Mouse (Mus musculus) left cerebral cortex, adult 2 months (tissue): ENCODE data around the gene Jade2. TPM values are rescaled to one million over a fixed set of nuclear protein-coding genes. Genes with fewer than 3 reads are reported as not detected.

Experiments used
- DNase-seq, 2 experiments: peaks; one replicate each; pipeline ENCODE4 v3.0.0; 2021 to 2022; ENCODE audit warnings: low spot score in 2 of 2, mixed read lengths in 1 of 2; ENCODE audit errors: extremely low spot score in 1 of 2
- H3K27ac ChIP-seq: fragments of 200-600 bp; 2 replicates; pipeline ENCODE4 v1.8.1; 2022
- H3K4me3 ChIP-seq: fragments of 200-600 bp; 2 replicates; pipeline ENCODE4 v1.8.1; 2022
- CTCF ChIP-seq: fragments of 200-600 bp; IDR thresholded peaks from 2 replicates; pipeline ENCODE4 v1.8.1; 2022; ENCODE audit warnings: antibody characterized with exemption, mild to moderate bottlenecking, moderate library complexity
- intact Hi-C: fragments of 180-260 bp; cut with DNase I; formaldehyde crosslinking; loops from one replicate; pipeline ENCODE4 v1.15.1; 2025
- total RNA-seq, 2 experiments: library from RNA; stranded (reverse); gene quantifications; 2 replicates each; pipeline ENCODE4 v1.2.3; 2021

Jade2 gene
- total RNA-seq, 2 experiments from 2014 or later = 49.6 to 60.3 TPM

DNA sequence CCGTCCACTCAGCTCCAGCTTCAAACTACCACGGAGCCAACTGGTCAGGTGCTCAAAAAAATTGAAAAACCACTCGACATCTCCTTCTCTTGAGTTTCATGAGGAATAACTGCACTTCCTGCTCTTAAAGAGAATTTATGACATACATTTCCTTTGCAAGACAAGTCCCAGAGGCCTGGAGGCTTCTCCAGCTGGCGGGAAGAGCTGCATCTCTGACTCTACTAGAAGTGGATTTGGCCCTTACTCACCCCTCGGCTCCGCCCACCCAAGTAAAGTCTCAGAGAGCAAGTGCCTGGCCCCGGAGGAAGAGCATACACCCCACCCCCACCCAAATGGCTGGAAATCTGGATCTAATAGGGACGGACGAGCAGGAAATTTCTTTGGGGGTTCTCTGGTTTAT is 16.3 kb downstream of the Jade2 start:
- Histone ChIP-seq H3K4me3 (no peak overlapping the region), H3K27ac (no peak overlapping the region)
- intact Hi-C loops = no loop called here
- TF ChIP-seq CTCF = no peak
- DNase-seq = no peak

DNA sequence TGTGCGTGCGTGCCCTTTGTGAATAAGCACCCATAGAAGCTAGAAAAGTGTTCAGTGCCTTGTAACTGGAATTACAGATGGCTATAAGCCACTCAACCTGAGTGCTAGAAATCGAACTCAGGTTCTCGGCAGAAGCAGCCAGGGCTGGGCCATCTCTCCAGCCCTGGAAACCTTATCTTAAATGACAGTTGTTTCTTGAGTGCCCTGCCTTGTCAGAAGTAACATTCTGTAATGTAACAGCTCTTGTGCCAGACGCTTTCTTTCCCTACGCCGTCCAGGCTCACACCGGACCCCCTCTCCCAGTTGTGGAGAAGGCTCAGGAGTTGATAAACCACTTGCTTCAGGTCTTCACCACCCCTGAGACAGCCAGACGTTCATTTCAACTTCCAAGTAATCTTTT is 16.8 kb downstream of the Jade2 start:
- intact Hi-C loops = no loop called here
- DNase-seq = no peak
- Histone ChIP-seq H3K4me3 (no peak overlapping the region), H3K27ac (no peak overlapping the region)
- no peak for TF ChIP-seq CTCF

GRCm38 (mm10) chr11:51839973-51840372 is 17.5 kb downstream of the Jade2 start:
- DNase-seq = no peak
- Histone ChIP-seq H3K27ac (no peak overlapping the region), H3K4me3 (no peak overlapping the region)
- intact Hi-C loops = no loop called here
- TF ChIP-seq CTCF = no peak

- TF ChIP-seq CTCF = no peak
- intact Hi-C loops = no loop called here
- Histone ChIP-seq H3K4me3 (no peak overlapping the region), H3K27ac (no peak overlapping the region)
- DNase-seq = no peak
These were observed 18.3 kb downstream of the Jade2 start for GRCm38 (mm10) chr11:51839106-51839505.

GRCm38 (mm10) chr11:51837164-51838153 is 20.0 kb downstream of the Jade2 start:
- Histone ChIP-seq H3K27ac (no peak overlapping the region), H3K4me3 (no peak overlapping the region)
- intact Hi-C loops = no loop called here
- DNase-seq = no peak
- TF ChIP-seq CTCF = no peak

DNA sequence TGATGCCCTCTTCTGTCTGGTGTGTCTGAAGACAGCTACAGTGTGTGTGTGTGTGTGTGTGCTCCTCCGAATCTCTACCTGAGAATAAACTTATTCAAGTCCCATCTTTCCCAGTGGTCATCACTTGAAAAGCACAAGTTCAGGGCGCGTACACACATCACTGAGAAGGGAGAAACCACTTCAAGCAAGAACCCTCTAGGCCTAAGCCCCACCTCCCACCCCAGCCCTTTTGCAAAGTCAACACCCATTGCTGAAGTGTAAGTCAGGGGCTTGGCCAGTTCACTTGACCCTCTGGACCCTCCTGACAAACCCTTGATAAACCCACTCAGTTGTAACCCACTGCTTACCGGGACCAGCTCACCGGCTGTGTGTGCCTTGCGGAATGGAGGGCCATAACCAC is 20.9 kb downstream of the Jade2 start:
- no peak for TF ChIP-seq CTCF
- H3K4me3 ChIP-seq = no peak overlapping the region
- no peak for DNase-seq
- H3K27ac ChIP-seq = no peak overlapping the region
- intact Hi-C loops = no loop called here

DNA sequence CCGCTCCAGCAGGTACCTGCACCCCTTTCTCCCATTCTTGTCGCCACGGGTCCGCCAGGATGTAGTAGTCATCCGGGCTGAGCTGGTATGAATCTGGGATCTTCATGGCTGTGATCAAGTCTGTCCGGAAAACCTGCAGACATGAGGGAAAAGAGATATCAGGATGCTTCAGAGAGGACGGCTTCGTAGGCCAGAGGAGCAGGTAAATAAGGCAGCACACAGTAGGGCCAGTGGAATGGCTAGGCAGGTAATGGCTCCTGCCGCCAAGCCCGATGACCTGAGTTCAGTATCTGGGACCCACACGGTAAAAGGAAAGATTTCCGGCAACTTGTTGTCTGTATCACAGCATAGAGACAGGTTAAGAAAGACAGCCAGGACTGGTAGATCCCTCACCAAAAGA is 21.9 kb downstream of the Jade2 start:
- H3K4me3 ChIP-seq = no peak overlapping the region
- TF ChIP-seq CTCF = no peak
- DNase-seq = no peak
- intact Hi-C loops = no loop called here
- H3K27ac ChIP-seq = no peak overlapping the region

- H3K4me3 ChIP-seq = no peak overlapping the region
- TF ChIP-seq CTCF = no peak
- H3K27ac ChIP-seq = no peak overlapping the region
- intact Hi-C loops = no loop called here
- DNase-seq = no peak
These were observed 23.4 kb downstream of the Jade2 start for GRCm38 (mm10) chr11:51834067-51834411.

DNA sequence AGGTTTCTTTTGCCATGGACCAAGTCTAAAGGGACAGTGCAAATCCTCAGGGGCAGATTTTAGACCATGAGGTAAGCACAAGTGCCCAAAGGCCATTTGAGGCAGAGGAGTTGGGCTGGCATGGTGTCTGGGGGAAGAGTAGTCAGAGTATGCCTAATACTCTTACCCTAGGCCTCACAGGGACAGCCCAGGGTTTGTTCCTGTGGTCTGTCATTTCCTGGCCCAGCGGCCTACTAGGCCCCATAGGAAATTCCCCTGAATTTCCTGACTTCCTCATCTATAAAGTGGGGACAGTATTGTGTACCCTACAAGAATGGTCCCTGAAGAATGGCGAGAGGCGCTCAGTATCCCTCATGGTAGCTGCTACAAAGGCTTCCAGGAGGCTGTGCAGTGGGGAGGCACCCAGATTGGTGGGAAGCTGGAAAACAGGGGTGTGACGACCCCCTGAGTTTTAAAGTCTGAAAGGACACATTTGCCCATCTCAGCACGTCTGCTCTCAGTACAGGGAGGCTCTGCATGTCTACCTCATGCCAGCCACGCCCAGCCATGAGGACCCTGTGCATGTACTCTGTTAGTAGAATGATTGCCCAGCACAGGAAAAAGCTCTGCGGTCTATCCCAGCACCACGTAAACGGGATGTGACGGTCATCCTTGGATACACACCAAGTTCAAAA is 23.9 kb downstream of the Jade2 start:
- Histone ChIP-seq H3K27ac (no peak overlapping the region), H3K4me3 (no peak overlapping the region)
- no peak for DNase-seq
- intact Hi-C loops = no loop called here
- no peak for TF ChIP-seq CTCF

- DNase-seq = no peak
- TF ChIP-seq CTCF = no peak
- H3K27ac ChIP-seq = no peak overlapping the region
- no peak overlapping the region for H3K4me3 ChIP-seq
- intact Hi-C loops = no loop called here
These were observed 24.5 kb downstream of the Jade2 start for GRCm38 (mm10) chr11:51832992-51833391.

DNA sequence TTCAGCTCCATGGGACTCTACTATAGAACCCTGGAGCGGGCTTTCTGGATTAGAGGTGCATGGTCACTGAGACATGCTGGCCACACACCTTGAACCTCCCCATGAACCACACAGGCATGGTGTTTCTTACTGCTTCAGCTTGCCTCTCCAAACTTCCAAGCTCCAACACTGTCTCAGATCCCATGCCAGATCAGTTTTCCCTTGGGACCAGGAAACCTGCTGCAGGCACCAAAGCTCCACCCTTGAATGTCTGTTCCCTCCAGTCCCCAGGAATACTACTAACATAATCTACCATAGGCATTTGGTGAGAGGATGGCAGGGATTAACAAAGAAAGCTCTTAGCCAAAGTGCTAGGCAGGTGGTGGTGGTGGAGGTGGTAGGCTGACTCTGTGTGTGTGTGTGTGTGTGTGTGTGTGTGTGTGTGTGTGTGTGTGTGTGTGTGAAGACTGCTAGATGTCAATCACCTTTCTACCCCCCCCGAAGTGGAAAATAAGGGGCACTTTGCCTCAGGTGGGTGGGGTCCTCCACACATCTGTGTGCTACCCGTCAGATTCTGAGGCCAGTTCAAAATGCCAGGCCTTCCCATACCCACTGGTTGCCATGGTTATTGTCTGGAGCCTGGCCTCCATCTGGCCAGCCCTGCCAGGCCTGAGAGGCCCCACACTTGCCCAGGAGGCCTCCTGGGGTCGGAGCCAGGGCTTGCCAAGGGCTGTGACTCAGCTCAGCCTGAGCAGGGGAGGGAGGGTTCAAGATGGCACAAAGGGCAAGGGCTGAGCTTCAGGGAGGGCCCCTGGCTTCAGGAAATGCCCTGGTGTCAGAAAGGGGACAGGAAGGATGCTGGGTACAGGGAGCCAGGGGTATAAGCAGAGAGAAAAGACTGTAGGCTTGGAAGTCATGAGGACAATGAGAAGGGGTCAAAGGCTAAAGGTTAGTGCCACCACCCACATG is 25.2 kb downstream of the Jade2 start:
- H3K27ac ChIP-seq = no peak overlapping the region
- no peak for TF ChIP-seq CTCF
- peak in 1 of 2 experiments; percentile 31 for DNase-seq
- H3K4me3 ChIP-seq = no peak overlapping the region
- intact Hi-C loops = no loop called here
